Mouse (Mus musculus) bone marrow, adult 2 months (tissue): ENCODE measurements around the gene Abcb8. TPM values are rescaled to one million over a fixed set of nuclear protein-coding genes. Genes with fewer than 3 reads are reported as not detected.
A peak's percentile ranks its signal among the peaks of the same experiment; 100 is the strongest.

Source experiments
- H3K27ac ChIP-seq: fragments of 200-500 bp; 2 replicates; pipeline ENCODE4 v1.5.1; 2012; ENCODE audit warnings: low read depth, mild to moderate bottlenecking, control low read depth, inconsistent platforms, low read length; ENCODE audit not compliant: control insufficient read depth, poor library complexity, insufficient read depth
- H3K4me1 ChIP-seq: fragments of 200-500 bp; 2 replicates; pipeline ENCODE4 v1.6.1; 2011; ENCODE audit warnings: low read length; ENCODE audit not compliant: control insufficient read depth, insufficient read depth
- H3K4me3 ChIP-seq: fragments of 200-500 bp; replicated peaks from 2 replicates; pipeline ENCODE3; 2011; ENCODE audit warnings: mild to moderate bottlenecking, low read depth, low read length, control low read depth; ENCODE audit not compliant: control insufficient read depth
- CTCF ChIP-seq: fragments of 200-500 bp; IDR thresholded peaks from 2 replicates; pipeline ENCODE4 v1.5.1; 2011; ENCODE audit warnings: low read length, control low read depth; ENCODE audit not compliant: control insufficient read depth, insufficient read depth
- POLR2A ChIP-seq: fragments of 200-500 bp; IDR thresholded peaks from 2 replicates; pipeline ENCODE4 v1.6.1; 2011; ENCODE audit warnings: low read depth, mild to moderate bottlenecking, control low read depth, low read length, borderline replicate concordance; ENCODE audit not compliant: control insufficient read depth
- WGBS: fragments of 180-500 bp; shearing (Covaris S2); methylation state at CpG from one replicate; pipeline ENCODE4 v1.1.7; 2018; 5-methylcytosine and 5-hydroxymethylcytosine counted together
- polyA plus RNA-seq: library from polyadenylated mRNA; stranded (reverse); fragments of >200 nt; gene quantifications from 2 replicates; pipeline ENCODE4 v1.2.4, GENCODE M21; 2011; ENCODE audit warnings: low replicate concordance; ENCODE audit not compliant: missing spikeins, insufficient read depth, insufficient read length

The Abcb8 gene
- polyA plus RNA-seq, 1 experiment: 11.2 TPM

DNA sequence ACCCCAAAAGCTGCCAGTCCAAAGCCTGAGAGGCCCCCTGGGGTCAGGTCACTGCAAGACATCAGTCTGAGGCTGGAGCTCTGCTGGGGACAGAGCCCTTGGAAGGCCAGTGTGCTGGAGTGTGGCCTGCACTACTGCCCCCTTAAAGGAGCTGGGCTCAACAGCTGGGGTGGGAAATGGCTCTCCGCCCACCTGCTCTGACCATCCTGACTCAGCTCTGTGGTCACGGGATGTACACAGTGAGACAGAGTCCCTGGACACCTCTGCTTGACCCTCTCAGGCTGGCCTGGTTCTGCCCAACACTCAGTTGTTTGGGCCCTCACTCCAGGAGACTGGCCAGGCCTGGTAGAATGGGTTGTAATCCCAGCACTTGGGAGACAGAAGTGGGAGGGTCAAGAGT, 16.0 kb downstream of the Abcb8 start:
- no peak overlapping the region for H3K4me3 ChIP-seq
- WGBS: 77% methylated on average over 2 of the region's 2 CpGs
- H3K27ac ChIP-seq: no peak overlapping the region
- TF ChIP-seq POLR2A (no peak), CTCF (no peak)
- no peaks in the 10 kb centered on the region for H3K4me1 ChIP-seq

DNA sequence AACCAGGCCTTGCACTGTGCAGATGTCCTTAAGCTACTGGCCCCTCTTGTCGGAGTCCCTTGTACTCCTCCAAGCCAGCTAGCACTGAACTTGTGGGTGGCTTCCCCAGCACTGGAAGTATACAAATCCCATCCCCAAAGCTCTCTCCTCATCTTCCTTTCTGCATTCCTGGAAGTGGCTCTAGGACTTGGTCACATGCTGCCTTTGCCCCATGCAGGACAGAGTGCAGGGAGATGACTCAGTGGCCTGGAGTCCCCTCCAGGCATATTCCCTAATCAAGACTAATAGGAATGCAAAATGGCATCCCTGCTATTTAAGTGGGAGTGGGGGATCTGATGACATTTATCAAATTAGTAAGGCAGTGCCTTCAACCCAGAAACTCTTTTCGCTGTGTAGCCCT, 18.6 kb downstream of the Abcb8 start:
- Histone ChIP-seq H3K27ac (no peak overlapping the region), H3K4me3 (no peak overlapping the region), H3K4me1 (no peaks in the 10 kb centered on the region; the same call in 1 of the 2 replicates)
- TF ChIP-seq CTCF: no peak
- TF ChIP-seq POLR2A: no peak
- 87% methylated on average over 2 of the region's 2 CpGs for WGBS

DNA sequence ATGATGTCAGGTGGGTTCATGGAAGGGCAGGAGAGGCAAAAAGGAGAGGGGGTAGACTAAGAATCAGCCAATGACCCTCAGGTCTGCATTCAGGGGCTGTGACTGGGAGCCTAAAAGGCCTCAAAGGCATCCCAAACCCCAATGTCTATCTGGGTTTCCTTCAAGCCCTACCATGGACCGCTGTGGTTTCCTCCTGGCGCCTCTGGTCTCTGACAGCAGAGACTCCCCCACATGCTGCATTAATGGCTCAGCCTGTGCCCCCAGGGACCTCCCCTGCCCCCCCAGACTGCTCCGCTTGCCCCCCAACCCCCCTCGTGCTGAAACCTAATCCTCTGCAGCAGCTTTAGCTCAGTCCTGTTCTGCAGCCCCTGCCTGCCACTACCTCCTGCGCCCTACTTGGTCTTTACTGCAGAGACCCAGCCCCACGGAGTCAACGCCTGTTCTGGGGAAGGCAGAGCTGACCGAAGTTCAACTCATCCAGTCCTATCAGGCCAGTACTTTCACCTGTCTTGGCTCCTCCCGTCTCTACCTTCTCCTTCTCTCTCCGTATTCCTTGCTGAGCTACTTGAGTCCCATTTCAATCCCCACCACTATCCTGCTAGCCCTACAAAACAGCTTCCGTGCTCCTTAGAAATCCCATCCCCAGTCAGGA, 19.7 kb downstream of the Abcb8 start, which contains the start of gene Asic3:
Gene Asic3 (plus strand): TSS at position 351 of the 652 bp plus-strand sequence.
- Histone ChIP-seq H3K4me1 (no peaks in the 10 kb centered on the region; the same call in 1 of the 2 replicates), H3K27ac (0 out of 2 replicates have a peak within 1 kb of the TSS, but pooled peaks have one; percentile 11), H3K4me3 (no peak within 1 kb of the TSS)
- 17% methylated on average over 11 of the region's 11 CpGs for WGBS
- TF ChIP-seq CTCF: no peak
- no peak for TF ChIP-seq POLR2A

DNA sequence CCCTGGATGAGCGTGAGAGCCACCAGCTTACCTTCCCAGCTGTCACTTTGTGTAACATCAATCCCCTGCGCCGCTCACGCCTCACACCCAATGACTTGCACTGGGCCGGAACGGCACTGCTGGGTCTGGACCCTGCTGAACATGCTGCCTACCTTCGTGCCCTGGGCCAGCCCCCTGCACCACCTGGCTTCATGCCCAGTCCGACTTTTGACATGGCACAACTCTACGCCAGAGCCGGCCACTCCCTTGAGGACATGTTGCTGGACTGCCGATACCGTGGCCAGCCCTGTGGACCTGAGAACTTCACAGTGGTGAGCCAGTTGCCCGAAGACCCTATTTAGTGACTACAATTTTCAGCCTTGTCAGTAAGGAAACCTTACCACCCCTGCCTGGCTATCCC, 20.5 kb downstream of the Abcb8 start:
- H3K4me1 ChIP-seq: no peaks in the 10 kb centered on the region; the same call in 1 of the 2 replicates
- H3K27ac ChIP-seq: no peak overlapping the region
- 80% methylated on average over 13 of the region's 13 CpGs for WGBS
- no peak overlapping the region for H3K4me3 ChIP-seq
- TF ChIP-seq CTCF: no peak
- no peak for TF ChIP-seq POLR2A

DNA sequence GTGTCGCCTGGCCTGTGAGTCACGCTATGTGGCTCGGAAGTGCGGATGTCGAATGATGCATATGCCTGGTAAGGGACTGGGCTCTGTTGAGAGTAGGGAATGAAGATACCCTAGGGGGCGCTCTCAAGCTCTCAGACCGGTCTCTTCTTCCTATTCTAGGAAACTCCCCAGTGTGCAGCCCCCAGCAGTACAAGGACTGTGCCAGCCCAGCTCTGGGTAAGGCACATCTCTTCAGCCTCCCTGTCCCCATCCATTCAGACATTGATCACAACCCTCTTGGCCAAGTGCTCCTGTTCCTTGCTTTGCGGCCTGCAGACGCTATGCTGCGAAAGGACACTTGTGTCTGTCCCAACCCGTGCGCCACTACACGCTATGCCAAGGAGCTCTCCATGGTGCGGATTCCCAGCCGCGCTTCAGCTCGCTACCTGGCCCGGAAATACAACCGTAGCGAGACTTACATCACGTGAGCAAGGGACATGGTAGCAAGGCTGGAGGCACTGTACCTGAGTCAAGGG, 22.8 kb downstream of the Abcb8 start:
- Histone ChIP-seq H3K27ac (no peak overlapping the region), H3K4me1 (no peaks in the 10 kb centered on the region; the same call in 1 of the 2 replicates), H3K4me3 (no peak overlapping the region)
- TF ChIP-seq POLR2A (no peak), CTCF (peak; percentile 59)
- WGBS: 9% methylated on average over 21 of the region's 21 CpGs

DNA sequence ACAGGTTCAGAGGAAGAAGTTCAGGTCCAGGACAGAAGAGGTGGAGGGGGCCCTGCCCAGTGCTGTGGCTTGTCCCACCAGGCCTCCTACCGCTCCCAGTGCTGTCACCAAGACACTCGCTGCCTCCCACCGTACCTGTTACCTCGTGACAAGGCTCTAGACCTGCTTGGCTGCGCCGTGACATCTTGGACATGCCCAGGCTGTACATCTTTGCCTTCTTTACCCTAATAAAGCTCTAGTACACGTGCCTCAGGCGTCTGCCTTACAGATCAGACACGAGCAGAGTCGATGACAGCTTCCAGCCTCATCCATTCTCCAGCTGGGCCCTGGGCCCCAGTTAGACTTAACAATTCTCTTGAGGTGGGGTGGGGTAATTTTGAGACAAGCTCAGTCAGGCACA, 24.1 kb downstream of the Abcb8 start:
- no peaks in the 10 kb centered on the region; the same call in 1 of the 2 replicates for H3K4me1 ChIP-seq
- no peak overlapping the region for H3K27ac ChIP-seq
- no peak overlapping the region for H3K4me3 ChIP-seq
- WGBS: 85% methylated on average over 10 of the region's 10 CpGs
- TF ChIP-seq CTCF (no peak), POLR2A (no peak)

DNA sequence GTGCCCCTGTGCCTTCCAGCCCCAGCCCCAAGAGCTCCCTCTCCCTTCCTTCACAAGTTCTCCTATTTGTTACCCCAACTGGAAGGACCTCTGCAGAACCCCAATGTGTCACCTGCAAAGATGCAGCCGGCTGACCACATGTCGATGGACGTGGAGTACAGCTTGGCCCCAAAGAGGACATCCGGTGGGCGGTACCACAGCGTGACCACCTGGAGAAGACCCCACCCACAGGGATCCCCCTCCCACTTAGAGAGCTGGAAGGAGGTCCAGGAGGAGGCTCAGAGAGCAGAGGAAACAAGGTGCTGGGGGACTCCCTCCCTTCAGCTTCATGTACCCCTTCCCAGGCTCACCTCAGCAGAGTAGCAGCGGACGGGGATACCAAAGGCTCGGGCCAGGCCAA, 26.9 kb downstream of the Abcb8 start:
- 90% methylated on average over 9 of the region's 9 CpGs for WGBS
- Histone ChIP-seq H3K27ac (no peak overlapping the region), H3K4me3 (no peak overlapping the region), H3K4me1 (no peaks in the 10 kb centered on the region; the same call in 1 of the 2 replicates)
- TF ChIP-seq CTCF (no peak), POLR2A (no peak)

DNA sequence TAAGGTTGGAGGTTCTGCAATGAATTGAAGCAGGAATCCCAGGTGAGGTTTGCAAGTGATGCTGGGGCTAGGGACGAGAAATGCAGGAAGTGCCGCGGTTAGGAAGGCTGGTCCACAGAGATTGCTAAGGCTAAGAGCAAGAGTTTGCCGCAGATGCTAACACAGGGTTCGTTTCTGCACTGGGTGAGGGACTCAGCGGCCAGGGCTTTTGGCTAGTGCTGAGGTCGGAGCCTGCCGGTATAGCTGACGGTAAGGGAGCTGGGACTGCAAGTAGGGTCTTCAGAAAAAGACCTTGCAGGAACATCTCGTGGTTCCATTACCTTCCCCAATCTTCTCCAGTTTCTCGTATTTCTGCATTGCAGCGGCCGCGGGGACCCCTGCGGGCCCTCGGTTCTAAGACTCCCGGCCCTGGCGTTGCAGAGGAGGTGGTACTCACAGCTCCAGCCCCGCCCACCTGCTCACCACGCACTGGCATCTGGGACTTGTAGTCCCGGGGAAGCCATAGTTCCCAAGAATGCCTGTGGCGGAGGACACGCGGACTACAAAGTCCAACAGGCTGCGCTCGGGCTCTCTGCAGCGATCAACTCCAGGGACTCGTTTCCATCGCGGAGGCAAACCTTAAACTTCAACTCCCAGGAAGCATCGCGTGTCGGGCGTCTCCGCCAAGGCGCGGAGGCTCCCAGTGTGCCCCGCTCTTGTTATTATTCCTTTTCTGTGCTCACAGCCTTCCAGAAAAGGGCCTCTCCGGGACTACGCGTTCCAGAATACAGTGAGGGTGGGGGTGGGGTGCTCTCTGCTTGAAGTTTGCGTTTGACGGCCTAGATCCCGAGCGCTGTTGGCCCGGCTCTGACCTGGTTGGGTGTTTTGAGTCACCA, 29.9 kb downstream of the Abcb8 start, which contains the start of the genes Cdk5 and Slc4a2:
Gene Cdk5 (minus strand): TSS at position 402 of the 875 bp plus-strand sequence.
Gene Slc4a2 (plus strand): TSS at position 709 of the 875 bp plus-strand sequence.
- Histone ChIP-seq H3K4me1 (no peaks in the 10 kb centered on the region; the same call in 1 of the 2 replicates), H3K27ac (peak within 1 kb of the TSS; percentile 95), H3K4me3 (peak within 1 kb of the TSS; percentile 82)
- TF ChIP-seq POLR2A (peak; percentile 92), CTCF (no peak)
- under 1% methylated on average over 46 of the region's 46 CpGs for WGBS
